19 mouse cellular contexts compared by ENCODE assay signal in the genomic region with DNA sequence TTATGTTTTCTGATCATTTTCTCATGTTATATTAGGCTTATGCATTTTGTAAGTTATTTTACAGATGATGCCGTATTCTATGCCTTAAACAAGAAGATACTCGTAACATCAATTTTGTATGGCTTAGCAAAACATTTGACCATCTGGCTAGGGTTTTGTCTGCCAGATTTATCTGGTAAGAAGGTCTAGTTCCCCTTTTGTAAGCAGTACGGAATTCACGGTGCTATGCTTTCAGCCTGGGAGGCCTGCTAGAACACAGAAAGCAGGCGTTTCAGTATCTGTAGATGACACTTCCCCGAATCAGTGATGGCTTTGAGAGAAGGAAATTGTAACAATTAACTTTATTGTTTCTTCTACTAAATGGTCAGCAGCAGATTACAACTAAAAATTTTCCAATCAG. TPM values are rescaled to one million over a fixed set of nuclear protein-coding genes. Genes with fewer than 3 reads are reported as not detected.
A peak's percentile ranks its signal among the peaks of the same experiment; 100 is the strongest.
DNase-seq lines count a peak whose midpoint lies in the region; ATAC-seq lines count a peak whose summit lies in the region.
"Had no signal": no experiment of that assay in that cellular context is flagged by ENCODE, and none has a peak within 500 bp of the region (broad histone marks: within the 10 kb centered on the region; RNA-seq: fewer than 3 reads in every experiment).

No protein-coding gene starts in this region.

- 0 out of 2 replicates have a peak, but pooled peaks have one; percentile 30 for ATAC-seq in granulocyte monocyte progenitor cell, adult 5-6 weeks (replicated peaks; ENCODE audit: poor library complexity, severe bottlenecking)
- ATAC-seq: CD4-positive, CD25-positive, alpha-beta regulatory T cell, adult 4 months; intestine, postnatal 0 days; Patski had no signal

- DNase-seq in cerebellum, adult 9-10 months: peak; percentile 25
- DNase-seq in cerebellum, adult 11 months: no peak
- peak; percentile 79 for DNase-seq in heart, adult 11 months
- DNase-seq in heart, adult 8-10 months (ENCODE audit: low spot score): no peak
- peak; percentile 86 for DNase-seq in A20 (ENCODE audit: low read depth, low spot score)
- DNase-seq in left cerebral cortex, postnatal 36 days (ENCODE audit: low spot score in 2 of 2): no peak
- DNase-seq: adrenal gland, adult 2 months; cerebellum, adult 9-11 months; gastrocnemius, postnatal 36 days; kidney, postnatal 25 days; layer of hippocampus, adult 9-11 months; left cerebral cortex, postnatal 4 days; liver; thymus, adult 18-20 months; thymus, postnatal 36 days had no signal

- intact Hi-C loops in left cerebral cortex, postnatal 36 days (cut with DNase I): no loop called here

RNA-seq across cellular contexts. Expression of a gene that starts 33.2 kb away (rescaled TPM):
- 10 to 100 TPM; 18.8 to 24.6 (median 20.2) TPM for total RNA-seq in heart, adult 8-10 months (2022)
- total RNA-seq in granulocyte monocyte progenitor cell, adult 5-6 weeks (2014; fragmentation: Nextera tagmentation): 38.6 and 39.6 TPM in 2 replicates
- total RNA-seq in granulocyte monocyte progenitor cell, adult 5-6 weeks (2017): 73.2 and 98.4 TPM in 2 replicates
- 10 to 100 TPM; 39.6 to 40.8 TPM for total RNA-seq in left cerebral cortex, postnatal 36 days (2021)

Comparison
In these comparisons a context has a peak if more than half of its experiments do, and no peak if none do; other contexts are left out.
1. DNase-seq: peak in cerebellum, adult 9-10 months (single experiment), heart, adult 11 months (single experiment) and A20 (single experiment); none in cerebellum, adult 11 months (single experiment), heart, adult 8-10 months (single experiment) and left cerebral cortex, postnatal 36 days (0 of 2).